Mouse (Mus musculus) embryonic facial prominence, embryonic 10.5 days (tissue): ENCODE measurements around the gene Elovl5. TPM values are rescaled to one million over a fixed set of nuclear protein-coding genes. Genes with fewer than 3 reads are reported as not detected.
A peak's percentile ranks its signal among the peaks of the same experiment; 100 is the strongest.
"Not testable (repeated sequence)": the region's sequence is repeated elsewhere in the genome, so short reads cannot be mapped to it uniquely, and the experiment has no call there.

Experiments used
- DNase-seq: peaks from one replicate; pipeline ENCODE4 v3.0.0-alpha.2; 2017; ENCODE audit warnings: low spot score
- H3K27ac ChIP-seq: fragments of 300-500 bp; sonication (generic); replicated peaks from 2 replicates; pipeline ENCODE4 v1.5.1; 2016; ENCODE audit warnings: mild to moderate bottlenecking
- H3K27me3 ChIP-seq: fragments of 300-500 bp; sonication (generic); replicated peaks from 2 replicates; pipeline ENCODE4 v1.6.1; 2016; ENCODE audit warnings: low read depth, mild to moderate bottlenecking; ENCODE audit not compliant: poor library complexity, severe bottlenecking
- H3K36me3 ChIP-seq: fragments of 300-500 bp; sonication (generic); replicated peaks from 2 replicates; pipeline ENCODE4 v1.6.1; 2016; ENCODE audit warnings: mild to moderate bottlenecking, moderate library complexity
- H3K4me1 ChIP-seq: fragments of 300-500 bp; sonication (generic); 2 replicates; pipeline ENCODE4 v1.6.1; 2016
- H3K4me3 ChIP-seq: fragments of 300-500 bp; sonication (generic); 2 replicates; pipeline ENCODE4 v1.5.1; 2016; ENCODE audit warnings: mild to moderate bottlenecking, moderate library complexity
- H3K9me3 ChIP-seq: fragments of 300-500 bp; sonication (generic); 2 replicates; pipeline ENCODE4 v1.6.1; 2016; ENCODE audit warnings: mild to moderate bottlenecking
- WGBS: fragments of 180-500 bp; shearing (Covaris S2); methylation state at CpG from one replicate; pipeline ENCODE4 v1.1.7; 2016; 5-methylcytosine and 5-hydroxymethylcytosine counted together
- polyA plus RNA-seq: library from polyadenylated mRNA; unstranded; fragments of >200 nt; fragmentation: Nextera tagmentation; extraction: Ambion mirVana; gene quantifications from 2 replicates; pipeline ENCODE4 v1.2.1, GENCODE M21; 2016

Elovl5 gene
- polyA plus RNA-seq, 1 experiment from 2014 or later: 90.4 TPM

DNA sequence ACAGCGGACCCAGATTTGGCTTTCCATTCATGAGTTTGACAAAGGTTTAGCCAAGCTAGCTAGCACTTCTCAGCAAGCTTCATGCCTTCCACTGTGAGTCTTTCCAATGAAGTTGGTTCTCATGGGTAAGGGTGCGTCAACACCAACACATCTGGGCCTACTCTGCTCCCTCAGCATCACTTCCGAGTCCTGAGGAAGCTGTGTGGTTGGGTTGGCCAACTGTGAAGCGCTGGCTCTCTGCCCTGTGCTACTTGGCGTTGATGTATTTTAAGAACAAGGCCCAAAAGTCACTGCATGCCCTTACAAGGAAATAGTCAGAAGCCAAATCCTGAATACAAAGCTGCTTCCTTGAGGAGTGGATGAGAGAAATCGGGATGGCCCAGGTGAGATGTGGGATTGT is 75.1 kb downstream of the Elovl5 start:
- no peaks in the 10 kb centered on the region for H3K9me3 ChIP-seq
- no peaks in the 10 kb centered on the region for H3K36me3 ChIP-seq
- H3K4me3 ChIP-seq: no peak overlapping the region
- 0 out of 2 replicates have a peak, but pooled peaks cover 3% of the 10 kb centered on the region for H3K4me1 ChIP-seq
- H3K27ac ChIP-seq: no peak overlapping the region
- no peaks in the 10 kb centered on the region for H3K27me3 ChIP-seq
- whole genome bisulfite sequencing: 91% methylated on average over 6 of the region's 6 CpGs
- no peak for DNase-seq

- no peaks in the 10 kb centered on the region for H3K36me3 ChIP-seq
- no peaks in the 10 kb centered on the region for H3K27me3 ChIP-seq
- no peak for DNase-seq
- H3K9me3 ChIP-seq: no peaks in the 10 kb centered on the region
- H3K27ac ChIP-seq: no peak overlapping the region
- no peak overlapping the region for H3K4me3 ChIP-seq
- WGBS: 89% methylated on average over 1 of the region's 1 CpGs
- H3K4me1 ChIP-seq: 0 out of 2 replicates have a peak, but pooled peaks cover 3% of the 10 kb centered on the region
Observed at GRCm38 (mm10) chr9:77993101-77993500, 75.9 kb downstream of the Elovl5 start.

DNA sequence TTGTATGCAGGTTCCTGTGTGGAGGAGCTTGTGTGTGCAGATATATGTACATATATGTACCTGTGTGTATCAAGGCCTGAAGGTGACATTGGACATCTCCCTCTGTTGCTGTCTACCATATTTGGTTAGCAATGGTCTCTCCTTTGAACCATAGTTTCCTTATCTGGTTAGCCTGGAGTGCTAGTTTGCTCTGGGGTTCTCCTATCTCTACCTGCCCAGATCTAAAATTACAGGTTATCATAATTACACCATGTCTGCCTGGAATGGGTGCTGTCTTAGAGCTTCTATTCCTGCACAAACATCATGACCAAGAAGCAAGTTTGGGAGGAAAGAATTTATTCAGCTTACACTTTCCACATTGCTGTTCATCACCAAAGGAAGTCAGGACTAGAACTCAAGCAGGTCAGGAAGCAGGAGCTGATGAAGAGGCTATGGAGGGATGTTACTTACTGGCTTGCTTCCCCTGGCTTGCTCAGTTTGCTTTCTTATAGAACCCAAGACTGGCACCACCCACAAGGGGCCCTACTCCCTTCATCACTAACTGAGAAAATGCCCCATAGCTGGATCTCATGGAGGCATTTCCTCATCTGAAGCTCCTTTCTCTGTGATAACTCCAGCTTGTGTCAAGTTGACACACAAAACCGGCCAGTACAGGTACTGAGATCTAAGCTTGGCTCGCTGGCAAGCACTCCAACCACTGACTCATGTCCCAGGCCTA is 76.5 kb downstream of the Elovl5 start:
- not testable (repeated sequence) for H3K9me3 ChIP-seq, H3K4me1 ChIP-seq, H3K27ac ChIP-seq, H3K36me3 ChIP-seq, DNase-seq, H3K4me3 ChIP-seq, H3K27me3 ChIP-seq
- 86% methylated on average over 2 of the region's 2 CpGs for WGBS

GRCm38 (mm10) chr9:77995235-77995634 is 78.1 kb downstream of the Elovl5 start:
- Histone ChIP-seq H3K36me3 (no peaks in the 10 kb centered on the region), H3K27ac (no peak overlapping the region), H3K4me1 (no peaks in the 10 kb centered on the region), H3K27me3 (no peaks in the 10 kb centered on the region), H3K9me3 (no peaks in the 10 kb centered on the region), H3K4me3 (no peak overlapping the region)
- WGBS: 76% methylated on average over 9 of the region's 9 CpGs
- DNase-seq: no peak

DNA sequence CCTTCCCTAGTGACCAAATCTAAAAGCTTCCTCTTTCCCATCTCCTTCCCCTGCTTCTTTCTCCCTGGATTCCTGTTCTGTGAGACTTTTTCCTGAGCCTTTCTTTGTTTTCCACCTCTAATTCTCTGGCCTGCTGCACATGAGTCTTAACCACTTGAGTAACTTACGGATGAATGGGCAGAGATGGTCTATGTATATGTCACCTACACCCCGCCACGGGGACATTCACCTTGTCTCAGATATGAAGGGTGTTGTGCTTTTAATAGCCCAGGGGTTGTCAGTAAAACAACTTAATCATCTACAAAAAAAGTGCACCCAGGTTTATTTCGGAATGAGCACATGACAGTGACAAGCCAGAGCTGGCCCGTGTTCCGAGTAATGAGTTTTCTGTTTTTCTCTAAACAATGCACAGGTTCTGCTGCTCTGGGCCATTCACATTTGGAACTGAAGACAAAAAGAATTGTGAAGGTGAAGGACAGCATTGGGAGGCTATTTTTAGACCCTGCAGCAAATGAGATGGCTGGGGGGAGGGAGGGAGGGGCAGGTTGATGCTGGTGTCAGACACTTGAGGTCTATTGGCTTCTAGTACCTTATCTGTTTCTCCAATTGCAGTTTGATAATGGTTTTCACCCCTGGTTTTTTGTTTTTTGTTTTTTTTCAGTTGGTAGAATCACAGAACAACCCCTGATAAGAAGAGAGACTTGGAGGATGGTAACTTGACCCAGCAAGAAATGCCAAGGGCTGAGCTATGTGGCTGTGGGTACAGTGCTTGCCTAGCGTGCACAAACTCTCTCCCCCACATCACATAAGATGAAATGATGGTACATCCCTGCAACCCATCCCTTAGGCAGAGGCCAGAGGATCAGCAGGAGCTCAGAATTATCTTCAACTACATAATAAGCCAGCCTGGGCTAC is 83.7 kb downstream of the Elovl5 start:
- DNase-seq: no peak
- no peaks in the 10 kb centered on the region for H3K36me3 ChIP-seq
- no peak overlapping the region for H3K4me3 ChIP-seq
- WGBS: 91% methylated on average over 7 of the region's 7 CpGs
- H3K27ac ChIP-seq: no peak overlapping the region
- no peaks in the 10 kb centered on the region for H3K4me1 ChIP-seq
- H3K27me3 ChIP-seq: no peaks in the 10 kb centered on the region
- H3K9me3 ChIP-seq: no peaks in the 10 kb centered on the region

- Histone ChIP-seq H3K27ac (no peak overlapping the region), H3K27me3 (no peaks in the 10 kb centered on the region), H3K4me1 (no peaks in the 10 kb centered on the region; the same call in 1 of the 2 replicates), H3K36me3 (no peaks in the 10 kb centered on the region), H3K9me3 (no peaks in the 10 kb centered on the region), H3K4me3 (no peak overlapping the region)
- DNase-seq: no peak
- WGBS: 83% methylated on average over 2 of the region's 2 CpGs
Observed at GRCm38 (mm10) chr9:78003278-78003677, 86.1 kb downstream of the Elovl5 start.

- no peaks in the 10 kb centered on the region for H3K27me3 ChIP-seq
- DNase-seq: peak; percentile 36
- H3K9me3 ChIP-seq: no peaks in the 10 kb centered on the region
- no peaks in the 10 kb centered on the region for H3K36me3 ChIP-seq
- no peak overlapping the region for H3K4me3 ChIP-seq
- no peak overlapping the region for H3K27ac ChIP-seq
- WGBS: 56% methylated on average over 3 of the region's 3 CpGs
- no peaks in the 10 kb centered on the region; the same call in 1 of the 2 replicates for H3K4me1 ChIP-seq
Observed at GRCm38 (mm10) chr9:78005481-78005880, 88.3 kb downstream of the Elovl5 start.

- Histone ChIP-seq H3K4me1 (no peaks in the 10 kb centered on the region; the same call in 1 of the 2 replicates), H3K36me3 (no peaks in the 10 kb centered on the region), H3K4me3 (no peak overlapping the region), H3K9me3 (no peaks in the 10 kb centered on the region), H3K27me3 (no peaks in the 10 kb centered on the region), H3K27ac (no peak overlapping the region)
- 60% methylated on average over 19 of the region's 19 CpGs for WGBS
- DNase-seq: peak; percentile 81
Observed at GRCm38 (mm10) chr9:78006209-78007001, 89.2 kb downstream of the Elovl5 start.

DNA sequence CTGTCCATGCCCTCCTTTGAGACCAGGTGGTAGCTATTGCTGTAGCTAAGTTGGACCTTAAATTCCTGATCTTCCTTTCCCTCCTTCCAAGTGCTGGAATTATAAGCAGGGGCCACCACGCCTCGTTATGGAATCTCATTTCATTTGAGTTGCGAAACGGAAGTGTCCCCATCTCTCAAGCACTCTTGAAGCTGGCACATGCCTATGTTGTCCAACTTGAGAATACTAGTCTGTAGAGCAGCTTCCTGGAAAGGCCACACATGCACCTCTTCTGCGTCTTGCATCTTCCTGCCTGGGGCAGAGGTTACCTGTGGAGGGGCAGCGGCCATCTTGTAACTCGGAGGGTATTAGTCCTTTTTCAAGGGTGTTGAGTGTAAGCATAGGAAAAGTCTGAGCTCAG is 92.2 kb downstream of the Elovl5 start:
- Histone ChIP-seq H3K4me3 (no peak overlapping the region), H3K27ac (no peak overlapping the region), H3K9me3 (no peaks in the 10 kb centered on the region), H3K4me1 (no peaks in the 10 kb centered on the region; the same call in 1 of the 2 replicates), H3K27me3 (no peaks in the 10 kb centered on the region), H3K36me3 (no peaks in the 10 kb centered on the region)
- no peak for DNase-seq
- WGBS: 94% methylated on average over 7 of the region's 7 CpGs

DNA sequence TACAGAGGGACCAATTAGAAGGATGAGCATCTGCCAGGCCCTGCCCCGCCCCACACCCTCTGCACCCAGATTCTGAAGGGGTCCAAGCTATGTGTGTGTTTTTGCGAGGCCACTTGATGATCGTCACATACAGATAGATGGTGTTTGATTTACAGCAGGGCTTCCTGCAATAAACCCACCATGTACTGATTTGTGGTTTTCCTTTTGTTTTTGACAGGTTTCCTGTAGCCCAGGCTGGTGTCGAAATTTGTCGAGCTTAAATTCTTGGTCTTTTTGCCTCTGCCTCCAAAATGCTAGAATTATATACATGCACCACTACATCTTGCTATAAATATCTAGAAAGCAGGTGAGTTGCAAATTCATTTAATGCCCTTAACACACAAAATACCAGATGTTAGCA is 93.0 kb downstream of the Elovl5 start:
- WGBS: 91% methylated on average over 5 of the region's 5 CpGs
- no peak for DNase-seq
- Histone ChIP-seq H3K9me3 (no peaks in the 10 kb centered on the region), H3K27me3 (no peaks in the 10 kb centered on the region), H3K4me3 (no peak overlapping the region), H3K36me3 (no peaks in the 10 kb centered on the region), H3K4me1 (no peaks in the 10 kb centered on the region; the same call in 1 of the 2 replicates), H3K27ac (no peak overlapping the region)

DNA sequence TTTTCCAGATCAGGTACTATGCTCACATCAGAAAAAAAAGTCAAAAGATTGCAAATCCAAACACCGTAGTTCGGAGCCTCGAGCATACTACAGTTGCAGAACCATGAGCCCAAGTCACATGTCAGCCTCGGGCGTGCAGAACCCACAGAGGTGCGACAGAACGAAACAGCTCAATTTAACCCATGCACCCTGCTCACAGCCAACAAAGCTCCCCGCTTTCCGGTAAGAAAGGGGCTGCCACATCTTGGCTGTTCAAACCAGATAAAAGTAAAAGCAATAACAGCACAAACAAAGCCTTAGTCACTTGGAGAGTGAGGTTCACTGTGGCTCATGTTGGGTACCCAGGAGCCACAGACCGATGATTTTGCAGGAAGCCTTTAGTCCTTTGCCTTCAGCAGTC is 93.5 kb downstream of the Elovl5 start:
- H3K4me3 ChIP-seq: no peak overlapping the region
- no peaks in the 10 kb centered on the region for H3K36me3 ChIP-seq
- DNase-seq: no peak
- WGBS: 90% methylated on average over 10 of the region's 10 CpGs
- no peaks in the 10 kb centered on the region for H3K9me3 ChIP-seq
- no peaks in the 10 kb centered on the region for H3K27me3 ChIP-seq
- H3K27ac ChIP-seq: no peak overlapping the region
- no peaks in the 10 kb centered on the region; the same call in 1 of the 2 replicates for H3K4me1 ChIP-seq

DNA sequence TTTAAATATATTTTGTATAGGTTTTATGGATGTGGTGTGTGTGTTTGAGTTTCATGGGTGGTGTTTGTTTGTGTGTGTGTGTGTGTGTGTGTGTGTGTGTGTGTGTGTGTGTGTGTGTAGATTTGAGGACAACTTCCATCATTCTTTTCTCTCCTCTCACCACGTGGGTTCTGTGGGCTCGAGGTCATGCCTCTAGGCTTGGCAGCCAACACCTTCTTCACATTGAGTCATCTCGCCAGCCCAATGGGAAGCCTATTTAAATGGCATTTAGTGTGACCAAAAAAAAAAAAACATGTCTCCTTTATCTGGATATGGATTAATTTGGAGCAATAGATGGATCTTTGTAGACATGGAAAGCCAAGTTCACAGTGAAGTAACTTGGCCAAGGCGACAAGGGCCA is 94.9 kb downstream of the Elovl5 start:
- Histone ChIP-seq H3K9me3 (no peaks in the 10 kb centered on the region), H3K27me3 (no peaks in the 10 kb centered on the region), H3K4me1 (no peaks in the 10 kb centered on the region), H3K27ac (no peak overlapping the region), H3K36me3 (no peaks in the 10 kb centered on the region), H3K4me3 (no peak overlapping the region)
- 79% methylated on average over 4 of the region's 4 CpGs for WGBS
- no peak for DNase-seq
